In genomic region chr3:152261948-152262347, GRCm38 (mm10) we compare ENCODE assay signal across 9 mouse cellular contexts. TPM values are rescaled to one million over a fixed set of nuclear protein-coding genes. Genes with fewer than 3 reads are reported as not detected.
A peak's percentile ranks its signal among the peaks of the same experiment; 100 is the strongest.
DNase-seq lines count a peak whose midpoint lies in the region; ATAC-seq lines count a peak whose summit lies in the region.
"Had no signal": no experiment of that assay in that cellular context is flagged by ENCODE, and none has a peak within 500 bp of the region (broad histone marks: within the 10 kb centered on the region; RNA-seq: fewer than 3 reads in every experiment).

No protein-coding gene starts in this region.

- H3K4me2 ChIP-seq in embryonic facial prominence, embryonic 14.5 days (ENCODE audit: low read depth, low read length): peak overlapping the region; percentile 16; the same call in 1 of the 2 replicates
- H3K4me2 ChIP-seq in intestine, embryonic 16.5 days (ENCODE audit: low read depth, low read length): peak overlapping the region; percentile 13; the same call in 1 of the 2 replicates
- H3K4me2 ChIP-seq in lung, embryonic 16.5 days (ENCODE audit: low read depth, low read length): peak overlapping the region; percentile 89
- H3K4me2 ChIP-seq in forebrain, embryonic 11.5 days (ENCODE audit: low read depth, low read length, severe bottlenecking): no peak overlapping the region

- no peak overlapping the region for H3K4me3 ChIP-seq in embryonic facial prominence, embryonic 14.5 days (ENCODE audit: low read depth, low read length)
- H3K4me3 ChIP-seq in intestine, embryonic 16.5 days (ENCODE audit: low read length): no peak overlapping the region
- peak overlapping the region; percentile 23 for H3K4me3 ChIP-seq in lung, embryonic 16.5 days (ENCODE audit: low read length)
- H3K4me3 ChIP-seq in forebrain, embryonic 11.5 days (ENCODE audit: low read depth, low read length): no peak overlapping the region
- H3K4me3 ChIP-seq: erythroblast, embryonic 14.5 days had no signal

- ATAC-seq in embryonic facial prominence, embryonic 14.5 days (ENCODE audit: low read depth): no peak
- peak; percentile 23; the same call in 1 of the 2 replicates for ATAC-seq in intestine, embryonic 16.5 days
- ATAC-seq in lung, embryonic 16.5 days (ENCODE audit: low read depth): no peak
- no peak for ATAC-seq in erythroid progenitor cell, adult 5-6 weeks (replicated peaks; ENCODE audit: low FRiP score, poor library complexity, severe bottlenecking)
- ATAC-seq in forebrain, embryonic 11.5 days (replicated peaks; ENCODE audit: low FRiP score): no peak

- H3K4me1 ChIP-seq in embryonic facial prominence, embryonic 14.5 days (ENCODE audit: control insufficient read depth, insufficient read depth, low read length): peaks cover 3% of the 10 kb centered on the region; the same call in 1 of the 2 replicates
- peaks cover 7% of the 10 kb centered on the region; the same call in 1 of the 2 replicates for H3K4me1 ChIP-seq in intestine, embryonic 16.5 days (ENCODE audit: control insufficient read depth, insufficient read depth, low read length)
- H3K4me1 ChIP-seq in lung, embryonic 16.5 days (replicated peaks; ENCODE audit: control insufficient read depth, insufficient read depth, low read length): peaks cover 21% of the 10 kb centered on the region
- H3K4me1 ChIP-seq in forebrain, embryonic 11.5 days (replicated peaks; ENCODE audit: control insufficient read depth, insufficient read depth, low read length): peaks cover 16% of the 10 kb centered on the region

- peak; percentile 29 for DNase-seq in 416B (ENCODE audit: low read depth)
- DNase-seq in embryonic facial prominence, embryonic 14.5 days (ENCODE audit: low spot score): peak; percentile 17
- no peak for DNase-seq in right cerebral cortex, postnatal 4 days
- no peak for DNase-seq in thymus, postnatal 10 days (ENCODE audit: low spot score in 2 of 2)
- DNase-seq in forebrain, embryonic 11.5 days (ENCODE audit: low spot score): no peak

- H3K36me3 ChIP-seq in embryonic facial prominence, embryonic 14.5 days (ENCODE audit: control insufficient read depth, insufficient read depth, low read length): no peaks in the 10 kb centered on the region
- no peaks in the 10 kb centered on the region for H3K36me3 ChIP-seq in intestine, embryonic 16.5 days (ENCODE audit: control insufficient read depth, insufficient read depth, low read length)
- H3K36me3 ChIP-seq in lung, embryonic 16.5 days (ENCODE audit: control insufficient read depth, insufficient read depth, low read length): no peaks in the 10 kb centered on the region
- H3K36me3 ChIP-seq in forebrain, embryonic 11.5 days (ENCODE audit: control insufficient read depth, insufficient read depth, low read length): no peaks in the 10 kb centered on the region

- 0 out of 2 replicates have a peak overlapping the region, but pooled peaks have one; percentile 14 for H3K9ac ChIP-seq in embryonic facial prominence, embryonic 14.5 days (ENCODE audit: low read depth, low read length)
- peak overlapping the region; percentile 26; the same call in 1 of the 2 replicates for H3K9ac ChIP-seq in intestine, embryonic 16.5 days (ENCODE audit: low read depth, low read length)
- peak overlapping the region; percentile 54 for H3K9ac ChIP-seq in lung, embryonic 16.5 days (ENCODE audit: low read length)
- no peak overlapping the region for H3K9ac ChIP-seq in forebrain, embryonic 11.5 days (ENCODE audit: low read length)

- peaks cover 17% of the 10 kb centered on the region for H3K27me3 ChIP-seq in embryonic facial prominence, embryonic 14.5 days (replicated peaks; ENCODE audit: control insufficient read depth, insufficient read depth, low read length)
- H3K27me3 ChIP-seq in intestine, embryonic 16.5 days (replicated peaks; ENCODE audit: control insufficient read depth, insufficient read depth, low read length): 0 out of 2 replicates have a peak, but pooled peaks cover 2% of the 10 kb centered on the region
- no peaks in the 10 kb centered on the region for H3K27me3 ChIP-seq in lung, embryonic 16.5 days (ENCODE audit: control insufficient read depth, insufficient read depth, low read depth, low read length)
- peaks cover 19% of the 10 kb centered on the region for H3K27me3 ChIP-seq in forebrain, embryonic 11.5 days (ENCODE audit: control insufficient read depth, insufficient read depth, low read length)

- H3K27ac ChIP-seq in embryonic facial prominence, embryonic 14.5 days (replicated peaks; ENCODE audit: low read depth, low read length): no peak overlapping the region
- no peak overlapping the region for H3K27ac ChIP-seq in intestine, embryonic 16.5 days (ENCODE audit: low read length)
- H3K27ac ChIP-seq in lung, embryonic 16.5 days (ENCODE audit: low read length): peak overlapping the region; percentile 23
- no peak overlapping the region for H3K27ac ChIP-seq in forebrain, embryonic 11.5 days (ENCODE audit: low read depth, low read length)

- H3K9me3 ChIP-seq in embryonic facial prominence, embryonic 14.5 days (ENCODE audit: control insufficient read depth, low read length): no peaks in the 10 kb centered on the region
- H3K9me3 ChIP-seq in intestine, embryonic 16.5 days (ENCODE audit: control insufficient read depth, low read length): no peaks in the 10 kb centered on the region
- no peaks in the 10 kb centered on the region for H3K9me3 ChIP-seq in lung, embryonic 16.5 days (ENCODE audit: control insufficient read depth, low read length)
- H3K9me3 ChIP-seq in forebrain, embryonic 11.5 days (ENCODE audit: control insufficient read depth, low read length): no peaks in the 10 kb centered on the region

- 20% methylated on average over 8 of the region's 8 CpGs for WGBS in embryonic facial prominence, embryonic 14.5 days
- WGBS in intestine, embryonic 16.5 days: 44% methylated on average over 8 of the region's 8 CpGs
- 13% methylated on average over 8 of the region's 8 CpGs for WGBS in lung, embryonic 16.5 days
- WGBS in forebrain, embryonic 11.5 days: 29% methylated on average over 8 of the region's 8 CpGs

RNA-seq across cellular contexts. Expression of gene Nexn, which starts 4.2 kb away (rescaled TPM):
- polyA plus RNA-seq in embryonic facial prominence, embryonic 14.5 days (2014; fragmentation: Nextera tagmentation; extraction: Ambion mirVana): 30.8 and 42.0 TPM in 2 replicates
- polyA plus RNA-seq in intestine, embryonic 16.5 days (2015; fragmentation: Nextera tagmentation; extraction: Ambion mirVana): 21.6 and 21.7 TPM in 2 replicates
- polyA plus RNA-seq in lung, embryonic 16.5 days (2015; fragmentation: Nextera tagmentation; extraction: Ambion mirVana): 64.1 and 79.2 TPM in 2 replicates
- not detected in 2 replicates for total RNA-seq in erythroid progenitor cell, adult 5-6 weeks (2015; ENCODE audit: low replicate concordance)
- total RNA-seq in erythroid progenitor cell, adult 5-6 weeks (2017; ENCODE audit: low replicate concordance): not detected in 2 replicates
- 3.5 and 4.3 TPM in 2 replicates for polyA plus RNA-seq in forebrain, embryonic 11.5 days (2014; fragmentation: Nextera tagmentation; extraction: Ambion mirVana)
- polyA plus RNA-seq: erythroblast, embryonic 14.5 days had no signal

RNA-seq across cellular contexts. Expression of gene Fubp1, which starts 51.7 kb away (rescaled TPM):
- polyA plus RNA-seq in embryonic facial prominence, embryonic 14.5 days (2014; fragmentation: Nextera tagmentation; extraction: Ambion mirVana): 199 and 200 TPM in 2 replicates
- 143 and 157 TPM in 2 replicates for polyA plus RNA-seq in intestine, embryonic 16.5 days (2015; fragmentation: Nextera tagmentation; extraction: Ambion mirVana)
- polyA plus RNA-seq in lung, embryonic 16.5 days (2015; fragmentation: Nextera tagmentation; extraction: Ambion mirVana): 231 and 251 TPM in 2 replicates
- 152 and 157 TPM in 2 replicates for total RNA-seq in erythroid progenitor cell, adult 5-6 weeks (2015; ENCODE audit: low replicate concordance)
- 169 and 197 TPM in 2 replicates for total RNA-seq in erythroid progenitor cell, adult 5-6 weeks (2017; ENCODE audit: low replicate concordance)
- 436 and 475 TPM in 2 replicates for polyA plus RNA-seq in forebrain, embryonic 11.5 days (2014; fragmentation: Nextera tagmentation; extraction: Ambion mirVana)

RNA-seq across cellular contexts. Expression of gene Dnajb4, which starts 51.8 kb away (rescaled TPM):
- 32.6 and 36.5 TPM in 2 replicates for polyA plus RNA-seq in embryonic facial prominence, embryonic 14.5 days (2014; fragmentation: Nextera tagmentation; extraction: Ambion mirVana)
- polyA plus RNA-seq in intestine, embryonic 16.5 days (2015; fragmentation: Nextera tagmentation; extraction: Ambion mirVana): 21.7 and 23.2 TPM in 2 replicates
- 44.0 and 44.8 TPM in 2 replicates for polyA plus RNA-seq in lung, embryonic 16.5 days (2015; fragmentation: Nextera tagmentation; extraction: Ambion mirVana)
- 106 and 107 TPM in 2 replicates for total RNA-seq in erythroid progenitor cell, adult 5-6 weeks (2015; ENCODE audit: low replicate concordance)
- 101 and 164 TPM in 2 replicates for total RNA-seq in erythroid progenitor cell, adult 5-6 weeks (2017; ENCODE audit: low replicate concordance)
- polyA plus RNA-seq in forebrain, embryonic 11.5 days (2014; fragmentation: Nextera tagmentation; extraction: Ambion mirVana): 25.2 and 28.2 TPM in 2 replicates

Comparison
In these comparisons a context has a peak if more than half of its experiments do, and no peak if none do; other contexts are left out.
1. DNase-seq: peak in 416B (single experiment) and embryonic facial prominence, embryonic 14.5 days (single experiment); none in right cerebral cortex, postnatal 4 days (single experiment), thymus, postnatal 10 days (0 of 2) and forebrain, embryonic 11.5 days (single experiment).